Mouse (Mus musculus) erythroblast, embryonic 14.5 days (primary cell): ENCODE results near the gene Akna. TPM values are rescaled to one million over a fixed set of nuclear protein-coding genes. Genes with fewer than 3 reads are reported as not detected.

ENCODE experiments used
- H3K27me3 ChIP-seq: 2 replicates; pipeline ENCODE4 v1.6.1; 2012; ENCODE audit warnings: inconsistent platforms; ENCODE audit not compliant: control insufficient read depth
- H3K36me3 ChIP-seq: 2 replicates; pipeline ENCODE4 v1.6.1; 2012; ENCODE audit warnings: mild to moderate bottlenecking, inconsistent platforms; ENCODE audit not compliant: control insufficient read depth
- H3K4me1 ChIP-seq: 2 replicates; pipeline ENCODE4 v1.6.1; 2012; ENCODE audit warnings: inconsistent platforms; ENCODE audit not compliant: control insufficient read depth
- H3K4me3 ChIP-seq: replicated peaks from 2 replicates; pipeline ENCODE3; 2012; ENCODE audit warnings: moderate library complexity, mild to moderate bottlenecking, inconsistent platforms
- H3K9me3 ChIP-seq: 2 replicates; pipeline ENCODE4 v1.6.1; 2012; ENCODE audit warnings: low read length, inconsistent platforms, mixed read lengths; ENCODE audit not compliant: control insufficient read depth
- GATA1 ChIP-seq: IDR thresholded peaks from 2 replicates; pipeline ENCODE4 v1.6.1; 2012; ENCODE audit warnings: low read length, inconsistent platforms, mixed read lengths
- TAL1 ChIP-seq: IDR thresholded peaks from 3 replicates; pipeline ENCODE4 v1.6.1; 2012; ENCODE audit warnings: low read length, inconsistent platforms, mixed read lengths
- polyA plus RNA-seq: library from polyadenylated mRNA; stranded (reverse); fragments of >175 nt; gene quantifications from 2 replicates; pipeline ENCODE4 v1.2.3, GENCODE M21; 2012

Akna gene
- polyA plus RNA-seq, 1 experiment, result 1.3 TPM

DNA sequence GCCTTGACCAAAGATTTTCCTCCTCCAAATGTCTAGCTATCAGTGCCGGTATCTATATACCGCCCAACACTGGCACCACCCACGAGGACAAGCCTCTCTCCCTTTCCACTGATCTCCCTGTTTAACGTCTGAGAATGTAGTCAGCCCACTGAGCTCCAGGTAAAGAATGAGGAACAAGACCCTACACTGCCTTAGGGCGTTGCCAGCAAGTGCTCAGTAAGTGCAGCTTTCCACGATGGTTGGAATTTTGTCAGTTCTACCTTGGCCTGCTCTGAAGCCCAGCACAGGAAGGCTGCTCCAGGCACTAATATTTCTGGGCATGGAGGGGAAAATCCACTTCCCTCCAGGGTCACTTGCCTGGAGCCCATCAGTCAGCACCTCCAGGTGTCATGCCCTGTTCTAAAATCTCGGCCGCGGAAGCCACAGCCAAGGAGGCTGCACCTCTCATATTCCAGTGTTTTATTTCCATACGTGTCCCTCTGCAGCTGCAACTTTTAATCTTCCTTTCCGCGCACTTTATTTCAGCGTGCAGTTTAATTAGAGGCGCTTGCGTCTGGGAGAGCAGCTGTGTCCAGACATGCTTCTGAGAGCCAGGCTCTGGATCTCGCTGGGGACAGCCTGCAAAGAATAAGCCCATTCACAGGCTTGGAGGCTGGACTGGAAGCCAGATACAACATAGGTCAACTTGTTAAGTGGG lies 34.1 kb upstream of the Akna start:
- Histone ChIP-seq H3K9me3 (no peaks in the 10 kb centered on the region), H3K36me3 (no peaks in the 10 kb centered on the region), H3K4me3 (no peak overlapping the region), H3K27me3 (no peaks in the 10 kb centered on the region), H3K4me1 (no peaks in the 10 kb centered on the region)
- no peak for TF ChIP-seq GATA1
- no peak for TF ChIP-seq TAL1

GRCm38 (mm10) chr4:63435402-63435801 lies 32.2 kb upstream of the Akna start:
- Histone ChIP-seq H3K4me1 (no peaks in the 10 kb centered on the region), H3K27me3 (no peaks in the 10 kb centered on the region), H3K4me3 (no peak overlapping the region), H3K36me3 (no peaks in the 10 kb centered on the region), H3K9me3 (no peaks in the 10 kb centered on the region)
- no peak for TF ChIP-seq GATA1

GRCm38 (mm10) chr4:63431098-63431497 lies 27.9 kb upstream of the Akna start:
- Histone ChIP-seq H3K9me3 (no peaks in the 10 kb centered on the region), H3K27me3 (no peaks in the 10 kb centered on the region), H3K4me1 (no peaks in the 10 kb centered on the region), H3K4me3 (no peak overlapping the region), H3K36me3 (no peaks in the 10 kb centered on the region)
- TF ChIP-seq TAL1 (no peak), GATA1 (no peak)

DNA sequence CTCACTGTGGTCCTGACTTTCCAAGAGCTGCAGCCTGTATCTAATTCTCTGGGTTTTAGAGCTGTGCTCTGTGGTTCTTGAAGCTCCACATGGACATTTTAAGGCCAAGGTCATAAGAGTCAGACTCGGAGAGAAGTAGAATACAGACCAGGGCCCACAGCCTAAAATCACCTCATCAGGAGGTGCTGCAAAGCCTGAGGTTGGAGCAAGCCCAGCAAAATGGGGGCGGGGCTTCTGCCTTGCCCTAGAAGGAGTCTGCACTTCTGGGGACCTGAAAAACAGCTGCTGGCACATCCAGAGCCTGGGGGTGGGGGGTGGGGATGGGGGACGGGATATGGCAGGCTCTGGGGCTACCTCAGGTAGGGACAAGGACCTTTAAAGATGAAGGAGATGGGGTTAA lies 27.2 kb upstream of the Akna start:
- H3K4me3 ChIP-seq, result no peak overlapping the region
- TF ChIP-seq TAL1 (no peak), GATA1 (no peak)
- H3K9me3 ChIP-seq, result no peaks in the 10 kb centered on the region
- H3K4me1 ChIP-seq, result no peaks in the 10 kb centered on the region
- H3K36me3 ChIP-seq, result no peaks in the 10 kb centered on the region
- no peaks in the 10 kb centered on the region for H3K27me3 ChIP-seq

DNA sequence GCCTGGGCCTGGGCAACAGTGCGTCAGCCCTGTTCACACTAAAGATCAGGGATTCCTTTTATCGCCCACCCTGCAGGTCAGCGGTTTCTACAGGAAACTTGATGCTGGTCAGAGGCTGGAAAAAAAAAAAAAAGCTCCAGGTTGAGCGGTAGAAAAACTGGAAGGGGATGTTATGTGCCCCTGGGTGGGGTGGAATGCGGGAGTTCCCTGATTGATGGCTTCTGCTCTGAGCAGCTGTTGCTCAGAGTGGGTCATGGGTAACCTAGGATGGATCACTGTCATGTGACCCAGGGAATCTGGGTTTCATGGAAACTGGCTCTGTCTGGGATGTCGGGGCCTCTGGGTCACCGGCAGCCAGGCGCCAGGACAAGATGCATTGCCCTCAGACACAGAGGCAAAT lies 23.2 kb upstream of the Akna start:
- Histone ChIP-seq H3K4me3 (no peak overlapping the region), H3K36me3 (no peaks in the 10 kb centered on the region), H3K4me1 (no peaks in the 10 kb centered on the region), H3K9me3 (no peaks in the 10 kb centered on the region), H3K27me3 (no peaks in the 10 kb centered on the region)
- no peak for TF ChIP-seq TAL1
- TF ChIP-seq GATA1, result no peak

- TF ChIP-seq TAL1 (no peak), GATA1 (no peak)
- Histone ChIP-seq H3K4me1 (no peaks in the 10 kb centered on the region), H3K27me3 (no peaks in the 10 kb centered on the region), H3K4me3 (no peak overlapping the region), H3K9me3 (no peaks in the 10 kb centered on the region), H3K36me3 (no peaks in the 10 kb centered on the region)
Observed at GRCm38 (mm10) chr4:63423811-63424210, 20.7 kb upstream of the Akna start.

DNA sequence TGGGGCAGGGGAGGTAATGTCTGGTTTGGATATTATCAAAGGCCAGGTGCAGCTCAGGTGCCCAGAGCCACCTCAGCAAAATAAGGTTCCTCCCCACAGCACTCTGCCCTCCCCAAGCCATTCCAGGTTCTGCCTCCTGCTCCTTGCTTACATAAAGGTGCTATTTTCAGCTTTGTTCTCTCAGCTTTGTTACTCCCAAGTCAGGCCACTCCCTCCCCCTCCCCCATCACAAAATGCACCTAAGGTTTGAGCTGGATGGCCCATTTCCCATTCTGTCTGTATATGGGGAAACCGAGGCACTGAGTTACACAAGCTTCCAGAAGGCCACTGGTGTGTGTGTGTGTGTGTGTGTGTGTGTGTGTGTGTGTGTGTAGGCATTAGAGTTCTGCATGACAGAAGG lies 20.1 kb upstream of the Akna start:
- no peak for TF ChIP-seq TAL1
- TF ChIP-seq GATA1, result no peak
- no peak overlapping the region for H3K4me3 ChIP-seq
- no peaks in the 10 kb centered on the region for H3K4me1 ChIP-seq
- no peaks in the 10 kb centered on the region for H3K9me3 ChIP-seq
- H3K27me3 ChIP-seq, result no peaks in the 10 kb centered on the region
- no peaks in the 10 kb centered on the region for H3K36me3 ChIP-seq

GRCm38 (mm10) chr4:63420143-63420920 lies 17.2 kb upstream of the Akna start:
- no peaks in the 10 kb centered on the region for H3K27me3 ChIP-seq
- no peaks in the 10 kb centered on the region for H3K9me3 ChIP-seq
- H3K4me3 ChIP-seq, result no peak overlapping the region
- TF ChIP-seq GATA1 (no peak), TAL1 (no peak)
- H3K36me3 ChIP-seq, result no peaks in the 10 kb centered on the region
- H3K4me1 ChIP-seq, result peaks cover 2% of the 10 kb centered on the region; the same call in 1 of the 2 replicates

- H3K4me3 ChIP-seq, result no peak overlapping the region
- no peaks in the 10 kb centered on the region for H3K27me3 ChIP-seq
- peaks cover 6% of the 10 kb centered on the region for H3K4me1 ChIP-seq
- no peak for TF ChIP-seq TAL1
- no peak for TF ChIP-seq GATA1
- no peaks in the 10 kb centered on the region for H3K9me3 ChIP-seq
- no peaks in the 10 kb centered on the region for H3K36me3 ChIP-seq
Observed at GRCm38 (mm10) chr4:63418270-63418669, 15.1 kb upstream of the Akna start.
